In genomic region chr7:110613381-110614132, GRCm38 (mm10) we compare ENCODE assay signal across 8 mouse cellular contexts. TPM values are rescaled to one million over a fixed set of nuclear protein-coding genes. Genes with fewer than 3 reads are reported as not detected.
DNase-seq lines count a peak whose midpoint lies in the region; ATAC-seq and TF ChIP-seq lines count a peak whose summit lies in the region.

No protein-coding gene starts in this region.

- no peaks in the 10 kb centered on the region for H3K27me3 ChIP-seq in forebrain, embryonic 11.5 days (ENCODE audit: control insufficient read depth, insufficient read depth, low read length)
- no peaks in the 10 kb centered on the region for H3K27me3 ChIP-seq in limb, embryonic 13.5 days
- H3K27me3 ChIP-seq in stomach, embryonic 14.5 days (ENCODE audit: control insufficient read depth, insufficient read depth, low read length), result no peaks in the 10 kb centered on the region

- WGBS in forebrain, embryonic 11.5 days, result 4% methylated on average over 17 of the region's 17 CpGs
- WGBS in limb, embryonic 13.5 days, result 5% methylated on average over 17 of the region's 17 CpGs
- 4% methylated on average over 17 of the region's 17 CpGs for WGBS in stomach, embryonic 14.5 days

- H3K4me1 ChIP-seq in forebrain, embryonic 11.5 days (replicated peaks; ENCODE audit: control insufficient read depth, insufficient read depth, low read length), result peaks cover 10% of the 10 kb centered on the region; the same call in 1 of the 2 replicates
- peaks cover 18% of the 10 kb centered on the region for H3K4me1 ChIP-seq in limb, embryonic 13.5 days
- peaks cover 18% of the 10 kb centered on the region; the same call in 1 of the 2 replicates for H3K4me1 ChIP-seq in stomach, embryonic 14.5 days (ENCODE audit: control insufficient read depth, insufficient read depth, low read length)

- no peaks in the 10 kb centered on the region for H3K36me3 ChIP-seq in forebrain, embryonic 11.5 days (ENCODE audit: control insufficient read depth, insufficient read depth, low read length)
- no peaks in the 10 kb centered on the region for H3K36me3 ChIP-seq in limb, embryonic 13.5 days
- H3K36me3 ChIP-seq in stomach, embryonic 14.5 days (ENCODE audit: control insufficient read depth, insufficient read depth, low read length), result no peaks in the 10 kb centered on the region

- H3K4me3 ChIP-seq in gastrocnemius, adult 2 months, result peak overlapping the region; percentile 95
- H3K4me3 ChIP-seq in forebrain, embryonic 11.5 days (ENCODE audit: low read depth, low read length), result peak overlapping the region; percentile 94
- H3K4me3 ChIP-seq in limb, embryonic 13.5 days, result peak overlapping the region; percentile 85
- H3K4me3 ChIP-seq in stomach, embryonic 14.5 days (ENCODE audit: low read depth, low read length), result peak overlapping the region; percentile 83

- DNase-seq in gastrocnemius, adult 2 months, result no peak
- DNase-seq in gastrocnemius, postnatal 14 days, result no peak
- DNase-seq in CD4-positive, CD25-positive, alpha-beta regulatory T cell, adult 2 months (ENCODE audit: low read depth, low spot score), result peak; percentile 34
- DNase-seq in forebrain, embryonic 11.5 days (ENCODE audit: low spot score), result no peak
- DNase-seq in spleen, postnatal 10 days (ENCODE audit: low spot score in 2 of 2), result no peak
- DNase-seq in urinary bladder, adult 2 months (ENCODE audit: low spot score), result no peak

- no peaks in the 10 kb centered on the region for H3K9me3 ChIP-seq in forebrain, embryonic 11.5 days (ENCODE audit: control insufficient read depth, low read length)
- H3K9me3 ChIP-seq in limb, embryonic 13.5 days, result no peaks in the 10 kb centered on the region
- H3K9me3 ChIP-seq in stomach, embryonic 14.5 days (ENCODE audit: control insufficient read depth, low read depth, low read length), result no peaks in the 10 kb centered on the region

- peak overlapping the region; percentile 87 for H3K4me2 ChIP-seq in forebrain, embryonic 11.5 days (ENCODE audit: low read depth, low read length, severe bottlenecking)
- H3K4me2 ChIP-seq in limb, embryonic 13.5 days (replicated peaks), result peak overlapping the region; percentile 84
- peak overlapping the region; percentile 54 for H3K4me2 ChIP-seq in stomach, embryonic 14.5 days (replicated peaks; ENCODE audit: low read depth, low read length)

- intact Hi-C loops in gastrocnemius, adult 2 months (cut with DNase I), result no loop called here
- intact Hi-C loops in gastrocnemius, postnatal 14 days (cut with DNase I; ENCODE audit: low total_unique reads), result no loop called here

- H3K9ac ChIP-seq in forebrain, embryonic 11.5 days (ENCODE audit: low read length), result peak overlapping the region; percentile 94
- peak overlapping the region; percentile 90 for H3K9ac ChIP-seq in limb, embryonic 13.5 days
- H3K9ac ChIP-seq in stomach, embryonic 14.5 days (replicated peaks; ENCODE audit: low read depth, low read length), result peak overlapping the region; percentile 85; the same call in 1 of the 2 replicates

- peak overlapping the region; percentile 91 for H3K27ac ChIP-seq in gastrocnemius, adult 2 months
- peak overlapping the region; percentile 95 for H3K27ac ChIP-seq in forebrain, embryonic 11.5 days (ENCODE audit: low read depth, low read length)
- peak overlapping the region; percentile 97 for H3K27ac ChIP-seq in limb, embryonic 13.5 days
- peak overlapping the region; percentile 99 for H3K27ac ChIP-seq in stomach, embryonic 14.5 days (ENCODE audit: low read length)

- peak; percentile 9 for ATAC-seq in forebrain, embryonic 11.5 days (replicated peaks; ENCODE audit: low FRiP score)
- ATAC-seq in limb, embryonic 13.5 days (ENCODE audit: low FRiP score, low read depth), result no peak
- ATAC-seq in stomach, embryonic 14.5 days (ENCODE audit: insufficient number of reproducible peaks, insufficient read depth, low FRiP score, low read depth), result no peak

- no peak for TF ChIP-seq CTCF in gastrocnemius, adult 2 months (IDR thresholded peaks at IDR 0.05)

RNA-seq across cellular contexts. Expression of gene Sbf2, which starts 1.2 kb away (rescaled TPM):
- total RNA-seq in gastrocnemius, adult 2 months (2021), result 10 to 100 TPM; 11.2 to 14.8 TPM
- total RNA-seq in gastrocnemius, postnatal 14 days (2021), result 10 to 100 TPM; 19.4 to 21.5 TPM
- 45.1 and 46.2 TPM in 2 replicates for polyA plus RNA-seq in forebrain, embryonic 11.5 days (2014; fragmentation: Nextera tagmentation; extraction: Ambion mirVana)
- polyA plus RNA-seq in limb, embryonic 13.5 days (2015; fragmentation: Nextera tagmentation; extraction: Ambion mirVana), result 28.7 and 30.9 TPM in 2 replicates
- polyA plus RNA-seq in stomach, embryonic 14.5 days (2014; fragmentation: Nextera tagmentation; extraction: Ambion mirVana), result 46.1 and 48.8 TPM in 2 replicates
- polyA plus RNA-seq in urinary bladder, adult 2 months (2012; rRNA removed), result 30.0 and 33.0 TPM in 2 replicates

RNA-seq across cellular contexts. Expression of gene Adm, which starts 13.9 kb away (rescaled TPM):
- 1 to 10 TPM; 2.2 to 4.6 TPM for total RNA-seq in gastrocnemius, adult 2 months (2021)
- total RNA-seq in gastrocnemius, postnatal 14 days (2021), result 1 to 10 TPM; 5.6 to 6.1 TPM
- polyA plus RNA-seq in forebrain, embryonic 11.5 days (2014; fragmentation: Nextera tagmentation; extraction: Ambion mirVana), result 5.4 and 5.8 TPM in 2 replicates
- polyA plus RNA-seq in limb, embryonic 13.5 days (2015; fragmentation: Nextera tagmentation; extraction: Ambion mirVana), result 2.9 and 3.1 TPM in 2 replicates
- polyA plus RNA-seq in stomach, embryonic 14.5 days (2014; fragmentation: Nextera tagmentation; extraction: Ambion mirVana), result 3.4 and 4.0 TPM in 2 replicates
- polyA plus RNA-seq in urinary bladder, adult 2 months (2012; rRNA removed), result 17.4 and 19.3 TPM in 2 replicates
